In the genomic region with DNA sequence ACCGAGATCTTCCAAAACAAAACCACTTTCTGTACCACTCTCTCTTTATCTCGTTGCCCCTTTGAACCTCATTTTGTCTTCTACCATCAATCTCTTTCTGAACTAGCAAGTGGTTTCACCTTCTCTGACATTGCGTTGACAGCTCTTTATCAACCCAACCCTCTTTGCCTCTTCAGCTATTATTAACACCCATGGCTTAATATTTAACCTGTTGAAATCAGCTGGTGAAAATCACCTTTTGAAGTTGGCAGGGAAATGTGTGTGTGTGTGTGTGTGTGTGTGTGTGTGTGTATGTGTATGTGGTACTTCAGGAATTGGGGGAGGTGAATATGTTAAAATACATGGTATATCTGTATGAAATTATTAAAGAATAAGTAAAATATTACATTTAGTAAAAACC, we compare ENCODE assay signal across 24 mouse cellular contexts.
DNase-seq lines count a peak whose midpoint lies in the region; ATAC-seq and TF ChIP-seq lines count a peak whose summit lies in the region.
"Had no signal": no experiment of that assay in that cellular context is flagged by ENCODE, and none has a peak within 500 bp of the region (broad histone marks: within the 10 kb centered on the region; RNA-seq: fewer than 3 reads in every experiment).

No protein-coding gene starts in this region.

- peaks cover 21% of the 10 kb centered on the region; the same call in 1 of the 2 replicates for H3K27me3 ChIP-seq in heart, embryonic 10.5 days (ENCODE audit: insufficient read depth, poor library complexity, severe bottlenecking)
- no peaks in the 10 kb centered on the region for H3K27me3 ChIP-seq in kidney, adult 2 months (replicated peaks; ENCODE audit: control insufficient read depth, insufficient read depth, low read length)
- H3K27me3 ChIP-seq in liver, adult 2 months (ENCODE audit: control insufficient read depth, insufficient read depth, low read length) = no peaks in the 10 kb centered on the region
- H3K27me3 ChIP-seq in liver, embryonic 11.5 days (replicated peaks; ENCODE audit: control insufficient read depth, insufficient read depth, low read length) = no peaks in the 10 kb centered on the region
- no peaks in the 10 kb centered on the region for H3K27me3 ChIP-seq in intestine, embryonic 16.5 days (replicated peaks; ENCODE audit: control insufficient read depth, insufficient read depth, low read length)
- H3K27me3 ChIP-seq: forebrain, embryonic 13.5 days; hindbrain, embryonic 15.5 days; midbrain, embryonic 15.5 days; neural tube, embryonic 12.5 days had no signal

- DNase-seq in heart, adult 18-20 months = peak; percentile 31 to 43
- no peak for DNase-seq in heart, embryonic 10.5 days (ENCODE audit: low spot score)
- DNase-seq in kidney, adult 2 months = peak; percentile 78
- DNase-seq in kidney, adult 18-20 months = no peak
- DNase-seq in liver, adult 2 months (ENCODE audit: extremely low read depth, low read depth, low spot score) = peak; percentile 76
- DNase-seq in liver, embryonic 11.5 days (ENCODE audit: low spot score) = no peak
- DNase-seq in adrenal gland, adult 18-20 months (ENCODE audit: low spot score in 2 of 2) = no peak
- DNase-seq: adrenal gland, postnatal 25 days; cerebellum, adult 8-10 months; cerebellum, postnatal 36 days; gastrocnemius, adult 2 months; liver; lung, adult 2 months; right cerebral cortex, postnatal 14 days; spleen, adult 18-20 months; thymus, postnatal 25 days had no signal

- H3K4me3 ChIP-seq in heart, embryonic 10.5 days = no peak overlapping the region
- H3K4me3 ChIP-seq in kidney, adult 2 months (ENCODE audit: insufficient read depth, low read depth, low read length) = no peak overlapping the region
- no peak overlapping the region for H3K4me3 ChIP-seq in liver, adult 2 months (ENCODE audit: insufficient read depth, low read depth, low read length)
- no peak overlapping the region for H3K4me3 ChIP-seq in liver, embryonic 11.5 days (ENCODE audit: low read depth, low read length)
- H3K4me3 ChIP-seq in intestine, embryonic 16.5 days (ENCODE audit: low read length) = no peak overlapping the region
- H3K4me3 ChIP-seq: forebrain, embryonic 13.5 days; gastrocnemius, adult 2 months; hindbrain, embryonic 15.5 days; layer of hippocampus, adult 2 months; limb, embryonic 10.5 days; midbrain, embryonic 15.5 days; neural tube, embryonic 12.5 days had no signal

- peaks cover 9% of the 10 kb centered on the region; the same call in 1 of the 2 replicates for H3K4me1 ChIP-seq in heart, embryonic 10.5 days
- H3K4me1 ChIP-seq in kidney, adult 2 months (ENCODE audit: control insufficient read depth, insufficient read depth, low read length) = peaks cover 5% of the 10 kb centered on the region; the same call in 1 of the 2 replicates
- peaks cover 2% of the 10 kb centered on the region; the same call in 1 of the 2 replicates for H3K4me1 ChIP-seq in liver, adult 2 months (ENCODE audit: control insufficient read depth, insufficient read depth, low read length)
- H3K4me1 ChIP-seq in liver, embryonic 11.5 days (replicated peaks; ENCODE audit: control insufficient read depth, insufficient read depth, low read length) = peaks cover 5% of the 10 kb centered on the region
- H3K4me1 ChIP-seq in intestine, embryonic 16.5 days (ENCODE audit: control insufficient read depth, insufficient read depth, low read length) = 0 out of 2 replicates have a peak, but pooled peaks cover 2% of the 10 kb centered on the region
- H3K4me1 ChIP-seq: midbrain, embryonic 15.5 days; neural tube, embryonic 12.5 days had no signal

- H3K4me2 ChIP-seq in liver, embryonic 11.5 days = no peak overlapping the region
- H3K4me2 ChIP-seq in intestine, embryonic 16.5 days (ENCODE audit: low read depth, low read length) = no peak overlapping the region
- H3K4me2 ChIP-seq: forebrain, embryonic 13.5 days; hindbrain, embryonic 15.5 days; midbrain, embryonic 15.5 days; neural tube, embryonic 12.5 days had no signal

- no peak overlapping the region for H3K9ac ChIP-seq in liver, adult 2 months (ENCODE audit: low read depth, low read length)
- no peak overlapping the region for H3K9ac ChIP-seq in liver, embryonic 11.5 days (ENCODE audit: low read depth, low read length)
- H3K9ac ChIP-seq in intestine, embryonic 16.5 days (ENCODE audit: low read depth, low read length) = no peak overlapping the region
- H3K9ac ChIP-seq: forebrain, embryonic 13.5 days; hindbrain, embryonic 15.5 days; midbrain, embryonic 15.5 days; neural tube, embryonic 12.5 days had no signal

- no peaks in the 10 kb centered on the region for H3K9me3 ChIP-seq in heart, embryonic 10.5 days
- H3K9me3 ChIP-seq in liver, embryonic 11.5 days (ENCODE audit: control insufficient read depth, low read length) = no peaks in the 10 kb centered on the region
- H3K9me3 ChIP-seq in intestine, embryonic 16.5 days (ENCODE audit: control insufficient read depth, low read length) = no peaks in the 10 kb centered on the region
- H3K9me3 ChIP-seq: forebrain, embryonic 13.5 days; hindbrain, embryonic 15.5 days; limb, embryonic 10.5 days; midbrain, embryonic 15.5 days; neural tube, embryonic 12.5 days had no signal

- TF ChIP-seq POLR2A in kidney, adult 2 months (IDR thresholded peaks at IDR 0.05; ENCODE audit: low read depth, low read length) = no peak
- no peak for TF ChIP-seq POLR2A in liver, adult 2 months (IDR thresholded peaks at IDR 0.05; ENCODE audit: extremely low read depth, insufficient read depth, low read length)

- H3K79me2 ChIP-seq in liver, adult 2 months (ENCODE audit: control insufficient read depth, insufficient read depth, low read length) = no peaks in the 10 kb centered on the region

- TF ChIP-seq CTCF in kidney, adult 2 months (conservative IDR thresholded peaks at IDR 0.05; ENCODE audit: insufficient read depth, insufficient read length, low read depth, low read length) = no peak
- no peak for TF ChIP-seq CTCF in liver, adult 2 months (IDR thresholded peaks at IDR 0.05; ENCODE audit: low read depth, low read length)

- WGBS in heart, embryonic 10.5 days = 38% methylated on average over 3 of the region's 3 CpGs
- WGBS in kidney, adult 2 months = 47% methylated on average over 3 of the region's 3 CpGs
- 15% methylated on average over 3 of the region's 3 CpGs for WGBS in liver, adult 2 months
- 44% methylated on average over 3 of the region's 3 CpGs for WGBS in liver, embryonic 11.5 days
- 48% methylated on average over 3 of the region's 3 CpGs for WGBS in intestine, embryonic 16.5 days

- no peak for ATAC-seq in liver, embryonic 11.5 days (replicated peaks; ENCODE audit: low FRiP score)
- ATAC-seq in intestine, embryonic 16.5 days = peak; percentile 60
- ATAC-seq: forebrain, embryonic 13.5 days; midbrain, embryonic 15.5 days had no signal

- no peak overlapping the region for H3K27ac ChIP-seq in heart, embryonic 10.5 days
- H3K27ac ChIP-seq in kidney, adult 2 months (ENCODE audit: insufficient read depth, low read depth, low read length) = peak overlapping the region; percentile 33; the same call in 1 of the 2 replicates
- H3K27ac ChIP-seq in liver, adult 2 months (replicated peaks; ENCODE audit: insufficient read depth, low read depth, low read length) = no peak overlapping the region
- H3K27ac ChIP-seq in liver, embryonic 11.5 days (ENCODE audit: low read depth, low read length) = no peak overlapping the region
- H3K27ac ChIP-seq in intestine, embryonic 16.5 days (ENCODE audit: low read length) = no peak overlapping the region
- H3K27ac ChIP-seq: forebrain, embryonic 13.5 days; gastrocnemius, adult 2 months; hindbrain, embryonic 15.5 days; layer of hippocampus, adult 2 months; limb, embryonic 10.5 days; macrophage; midbrain, embryonic 15.5 days; neural tube, embryonic 12.5 days had no signal

- no peaks in the 10 kb centered on the region for H3K36me3 ChIP-seq in heart, embryonic 10.5 days
- H3K36me3 ChIP-seq in kidney, adult 2 months (ENCODE audit: control insufficient read depth, insufficient read depth, low read length) = no peaks in the 10 kb centered on the region
- no peaks in the 10 kb centered on the region for H3K36me3 ChIP-seq in liver, adult 2 months (ENCODE audit: control insufficient read depth, insufficient read depth, low read length)
- H3K36me3 ChIP-seq in liver, embryonic 11.5 days (ENCODE audit: control insufficient read depth, insufficient read depth, low read length) = no peaks in the 10 kb centered on the region
- no peaks in the 10 kb centered on the region for H3K36me3 ChIP-seq in intestine, embryonic 16.5 days (ENCODE audit: control insufficient read depth, insufficient read depth, low read length)
- H3K36me3 ChIP-seq: hindbrain, embryonic 15.5 days; limb, embryonic 10.5 days; midbrain, embryonic 15.5 days; neural tube, embryonic 12.5 days had no signal

Comparison
In these comparisons a context has a peak if more than half of its experiments do, and no peak if none do; other contexts are left out.
1. DNase-seq: peak in heart, adult 18-20 months (2 of 2), kidney, adult 2 months (single experiment) and liver, adult 2 months (single experiment); none in heart, embryonic 10.5 days (single experiment), kidney, adult 18-20 months (single experiment), liver, embryonic 11.5 days (single experiment) and adrenal gland, adult 18-20 months (0 of 2).